Mouse (Mus musculus) neutrophil, adult 5-6 weeks (primary cell): ENCODE data around the gene Fam71a. TPM values are rescaled to one million over a fixed set of nuclear protein-coding genes. Genes with fewer than 3 reads are reported as not detected.
"Not testable (repeated sequence)": the region's sequence is repeated elsewhere in the genome, so short reads cannot be mapped to it uniquely, and the experiment has no call there.

Source experiments
- ATAC-seq: fragments of 151-379, 151-347 bp; 2 replicates; pipeline ENCODE4 v1.8.0; 2017; ENCODE audit warnings: mild to moderate bottlenecking, moderate TSS enrichment; ENCODE audit not compliant: insufficient number of reproducible peaks, poor library complexity, low FRiP score, severe bottlenecking; ENCODE audit errors: extremely low read depth
- total RNA-seq: library from RNA; stranded (forward); fragments of 200-1000 nt; gene quantifications from 2 replicates; pipeline ENCODE4 v1.2.3, GENCODE M21; 2017

Gene Fam71a
- total RNA-seq, 1 experiment from 2014 or later: 13.8 TPM

- ATAC-seq: peak; percentile 77
These were observed 18.8 kb upstream of the Fam71a start for GRCm38 (mm10) chr1:191183163-191184065.

- ATAC-seq: no peak; the same call in 1 of the 2 replicates
These were observed 18.0 kb upstream of the Fam71a start for GRCm38 (mm10) chr1:191182431-191183162.

GRCm38 (mm10) chr1:191181469-191182259, 17.0 kb upstream of the Fam71a start:
- ATAC-seq: no peak

GRCm38 (mm10) chr1:191180397-191180796, 15.8 kb upstream of the Fam71a start:
- ATAC-seq: no peak

GRCm38 (mm10) chr1:191179846-191180245, 15.2 kb upstream of the Fam71a start:
- no peak for ATAC-seq

- no peak for ATAC-seq
These were observed 14.0 kb upstream of the Fam71a start for GRCm38 (mm10) chr1:191178511-191179188.

GRCm38 (mm10) chr1:191176887-191177286, 12.3 kb upstream of the Fam71a start:
- ATAC-seq: no peak

- ATAC-seq: no peak
These were observed 7.9 kb upstream of the Fam71a start for GRCm38 (mm10) chr1:191172487-191172886.

GRCm38 (mm10) chr1:191170444-191170843, 5.8 kb upstream of the Fam71a start:
- ATAC-seq: no peak

GRCm38 (mm10) chr1:191166189-191166588, 1.6 kb upstream of the Fam71a start:
- ATAC-seq: no peak

- ATAC-seq: no peak
These were observed 10.3 kb downstream of the Fam71a start for GRCm38 (mm10) chr1:191154314-191154713.

- peak; percentile 90 for ATAC-seq
These were observed 11.6 kb downstream of the Fam71a start for GRCm38 (mm10) chr1:191153052-191153451.

- no peak for ATAC-seq
These were observed 13.6 kb downstream of the Fam71a start for GRCm38 (mm10) chr1:191150924-191151605.

GRCm38 (mm10) chr1:191149489-191149888, 15.1 kb downstream of the Fam71a start:
- not testable (repeated sequence) for ATAC-seq

- ATAC-seq: no peak
These were observed 23.6 kb downstream of the Fam71a start for GRCm38 (mm10) chr1:191140983-191141382.

GRCm38 (mm10) chr1:191138874-191139495, 25.6 kb downstream of the Fam71a start:
- ATAC-seq: no peak

GRCm38 (mm10) chr1:191138436-191138835, 26.2 kb downstream of the Fam71a start:
- ATAC-seq: no peak

GRCm38 (mm10) chr1:191135406-191135805, 29.2 kb downstream of the Fam71a start:
- ATAC-seq: no peak
